ENCODE assay signal across 14 mouse cellular contexts in genomic region chr15:25539344-25540176, GRCm38 (mm10).
DNase-seq lines count a peak whose midpoint lies in the region; ATAC-seq lines count a peak whose summit lies in the region.
"Had no signal": no experiment of that assay in that cellular context is flagged by ENCODE, and none has a peak within 500 bp of the region (broad histone marks: within the 10 kb centered on the region; RNA-seq: fewer than 3 reads in every experiment).

No protein-coding gene starts in this region.

- no peak overlapping the region for H3K9ac ChIP-seq in kidney, embryonic 14.5 days (ENCODE audit: low read depth, low read length)
- H3K9ac ChIP-seq: heart, embryonic 13.5 days had no signal

- H3K27ac ChIP-seq in kidney, embryonic 14.5 days (ENCODE audit: low read depth, low read length), result no peak overlapping the region
- H3K27ac ChIP-seq in embryonic facial prominence, embryonic 10.5 days (replicated peaks), result no peak overlapping the region
- H3K27ac ChIP-seq: heart, embryonic 13.5 days; layer of hippocampus, adult 2 months had no signal

- H3K4me2 ChIP-seq in kidney, embryonic 14.5 days (replicated peaks; ENCODE audit: low read depth, low read length), result no peak overlapping the region
- H3K4me2 ChIP-seq: heart, embryonic 13.5 days had no signal

- WGBS in kidney, embryonic 14.5 days, result 60% methylated on average over 20 of the region's 20 CpGs
- 77% methylated on average over 20 of the region's 20 CpGs for WGBS in embryonic facial prominence, embryonic 10.5 days

- ATAC-seq in kidney, embryonic 14.5 days (ENCODE audit: low FRiP score, low TSS enrichment), result peak; percentile 43; the same call in 1 of the 2 replicates
- ATAC-seq: inflammation-experienced regulatory T-cells, adult 6 months had no signal

- H3K4me3 ChIP-seq in kidney, embryonic 14.5 days (ENCODE audit: low read length), result no peak overlapping the region
- H3K4me3 ChIP-seq in embryonic facial prominence, embryonic 10.5 days, result no peak overlapping the region
- H3K4me3 ChIP-seq: heart, embryonic 13.5 days; layer of hippocampus, adult 2 months had no signal

- no peaks in the 10 kb centered on the region for H3K9me3 ChIP-seq in kidney, embryonic 14.5 days (ENCODE audit: control insufficient read depth, low read length)
- H3K9me3 ChIP-seq in embryonic facial prominence, embryonic 10.5 days, result no peaks in the 10 kb centered on the region
- H3K9me3 ChIP-seq: heart, embryonic 13.5 days had no signal

- H3K4me1 ChIP-seq in kidney, embryonic 14.5 days (ENCODE audit: control insufficient read depth, insufficient read depth, low read length), result 0 out of 2 replicates have a peak, but pooled peaks cover 5% of the 10 kb centered on the region
- H3K4me1 ChIP-seq in embryonic facial prominence, embryonic 10.5 days, result peaks cover 16% of the 10 kb centered on the region

- no peaks in the 10 kb centered on the region for H3K36me3 ChIP-seq in kidney, embryonic 14.5 days (ENCODE audit: control insufficient read depth, insufficient read depth, low read length)
- H3K36me3 ChIP-seq in embryonic facial prominence, embryonic 10.5 days (replicated peaks), result no peaks in the 10 kb centered on the region
- H3K36me3 ChIP-seq: heart, embryonic 13.5 days had no signal

- H3K27me3 ChIP-seq in kidney, embryonic 14.5 days (ENCODE audit: control insufficient read depth, insufficient read depth, low read length), result no peaks in the 10 kb centered on the region
- H3K27me3 ChIP-seq in embryonic facial prominence, embryonic 10.5 days (replicated peaks; ENCODE audit: low read depth, poor library complexity, severe bottlenecking), result no peaks in the 10 kb centered on the region
- H3K27me3 ChIP-seq: CH12.LX had no signal

- no peak for DNase-seq in kidney, adult 18-20 months
- peak; percentile 84 to 85 for DNase-seq in cerebellum, postnatal 10 days
- peak; percentile 13 for DNase-seq in embryonic facial prominence, embryonic 10.5 days (ENCODE audit: low spot score)
- DNase-seq in lung, postnatal 14 days, result peak; percentile 58
- no peak for DNase-seq in adrenal gland, adult (ENCODE audit: inconsistent age in 2 of 2, low spot score in 1 of 2)
- no peak for DNase-seq in kidney, adult 11 months
- no peak for DNase-seq in right cerebral cortex, postnatal 14 days
- DNase-seq: adrenal gland, postnatal 14 days; thymus, postnatal 4 days had no signal

Comparison
In these comparisons a context has a peak if more than half of its experiments do, and no peak if none do; other contexts are left out.
1. DNase-seq: peak in cerebellum, postnatal 10 days (2 of 2), embryonic facial prominence, embryonic 10.5 days (single experiment) and lung, postnatal 14 days (single experiment); none in kidney, adult 18-20 months (single experiment), adrenal gland, adult (0 of 2), kidney, adult 11 months (single experiment) and right cerebral cortex, postnatal 14 days (single experiment).